Mouse (Mus musculus): ENCODE results near the gene Gm21891. TPM values are rescaled to one million over a fixed set of nuclear protein-coding genes. Genes with fewer than 3 reads are reported as not detected.
"Not testable (repeated sequence)": the region's sequence is repeated elsewhere in the genome, so short reads cannot be mapped to it uniquely, and the experiment has no call there.

Gm21891 gene
- not detected for total RNA-seq (2022)

DNA sequence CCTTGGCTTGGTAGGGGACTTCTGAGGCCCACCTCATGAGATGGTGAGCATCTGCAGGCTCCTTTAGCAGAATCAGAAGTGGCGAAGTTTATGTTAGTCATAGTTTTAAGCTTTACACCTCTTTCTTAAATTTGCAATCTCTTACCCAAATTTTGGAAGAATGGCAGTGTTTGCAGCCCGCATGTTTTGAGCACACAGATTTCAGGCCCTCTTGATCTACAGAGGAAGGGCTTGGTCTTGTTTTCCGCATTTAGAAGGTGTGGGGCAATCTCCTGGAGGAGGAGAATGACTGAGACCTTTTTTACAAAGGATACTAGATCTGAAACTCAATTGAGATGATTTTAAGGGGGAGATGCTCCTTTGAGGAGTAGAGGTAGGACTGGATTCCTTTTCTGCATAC lies at the start of gene Gm21891:
Gene Gm21891, minus strand, starts transcription at position 101 of the 400 bp plus-strand sequence.
- not testable (repeated sequence) for DNase-seq (ENCODE audit: low spot score in 2 of 2)

- DNase-seq (ENCODE audit: low spot score in 2 of 2), result not testable (repeated sequence)
Measured at GRCm38 (mm10) chrY:13161668-13162067, 28.4 kb upstream of the Gm21891 start, which contains the start of gene Gm21425. Gene Gm21425 (plus strand): TSS chrY:13161968.

Other genes with a start within 250 kb of the Gm21891 start
- gene Gm20807, start 90.6 kb downstream of the Gm21891 start, total RNA-seq (2022), result not detected
- not detected for gene Gm21425, start 28.5 kb upstream of the Gm21891 start, total RNA-seq (2022)
- gene Gm21828, start 90.4 kb upstream of the Gm21891 start, total RNA-seq (2022), result not detected
- not detected for gene Gm21440, start 118.9 kb upstream of the Gm21891 start, total RNA-seq (2022)
- gene Gm21454, start 119.0 kb upstream of the Gm21891 start, total RNA-seq (2022), result not detected
- gene Gm21725, start 215.6 kb upstream of the Gm21891 start, total RNA-seq (2022), result not detected

Data from left cerebral cortex, adult 8-10 months (tissue).